Mouse (Mus musculus): Measurements from ENCODE around the gene Lbx1. TPM values are rescaled to one million over a fixed set of nuclear protein-coding genes. Genes with fewer than 3 reads are reported as not detected.

Lbx1 gene
- total RNA-seq, 1 experiment from 2014 or later, result not detected

Other genes starting within 250 kb of the Lbx1 start
- 0.19 and 2.2 TPM in 2 replicates for gene Sema4g, start 246.7 kb downstream of the Lbx1 start, total RNA-seq (2017)
- 26.6 and 31.0 TPM in 2 replicates for gene Twnk, start 230.1 kb downstream of the Lbx1 start, total RNA-seq (2017)
- 14.6 and 25.5 TPM in 2 replicates for gene Mrpl43, start 229.4 kb downstream of the Lbx1 start, total RNA-seq (2017)
- gene Lzts2, start 221.4 kb downstream of the Lbx1 start, total RNA-seq (2017), result 25.8 and 29.3 TPM in 2 replicates
- gene Pdzd7, start 190.1 kb downstream of the Lbx1 start, total RNA-seq (2017), result not detected in 2 replicates
- gene Sfxn3, start 188.3 kb downstream of the Lbx1 start, total RNA-seq (2017), result 12.0 and 16.0 TPM in 2 replicates
- gene Kazald1, start 160.6 kb downstream of the Lbx1 start, total RNA-seq (2017), result 0.45 and 1.4 TPM in 2 replicates
- gene Tlx1, start 85.1 kb downstream of the Lbx1 start, total RNA-seq (2017), result not detected in 2 replicates
- 23.5 and 29.0 TPM in 2 replicates for gene Btrc, start 127.9 kb upstream of the Lbx1 start, total RNA-seq (2017)

All from hematopoietic stem cell, adult 5-6 weeks (primary cell).